Mouse (Mus musculus) megakaryocyte progenitor cell, adult 5-6 weeks (primary cell): Measurements from ENCODE around the gene Shb. TPM values are rescaled to one million over a fixed set of nuclear protein-coding genes. Genes with fewer than 3 reads are reported as not detected.
A peak's percentile ranks its signal among the peaks of the same experiment; 100 is the strongest.
"Not testable (repeated sequence)": the region's sequence is repeated elsewhere in the genome, so short reads cannot be mapped to it uniquely, and the experiment has no call there.

Experiments
- ATAC-seq: replicated peaks from 2 replicates; pipeline ENCODE4 v1.8.0; 2016; ENCODE audit warnings: mild to moderate bottlenecking, moderate TSS enrichment, inconsistent platforms; ENCODE audit not compliant: poor library complexity
- total RNA-seq, 2 experiments: library from RNA; stranded (forward) in 1 of 2; stranded (reverse) in 1 of 2; fragments of 157-497, 149-512 nt in 1 of 2; fragments of 200-1000 nt in 1 of 2; gene quantifications; 2 replicates each; pipeline versions ENCODE4 v1.2.3 to v1.2.4; 2015 to 2017

The Shb gene
- total RNA-seq, 2 experiments from 2014 or later: 1.5 to 2.0 TPM

DNA sequence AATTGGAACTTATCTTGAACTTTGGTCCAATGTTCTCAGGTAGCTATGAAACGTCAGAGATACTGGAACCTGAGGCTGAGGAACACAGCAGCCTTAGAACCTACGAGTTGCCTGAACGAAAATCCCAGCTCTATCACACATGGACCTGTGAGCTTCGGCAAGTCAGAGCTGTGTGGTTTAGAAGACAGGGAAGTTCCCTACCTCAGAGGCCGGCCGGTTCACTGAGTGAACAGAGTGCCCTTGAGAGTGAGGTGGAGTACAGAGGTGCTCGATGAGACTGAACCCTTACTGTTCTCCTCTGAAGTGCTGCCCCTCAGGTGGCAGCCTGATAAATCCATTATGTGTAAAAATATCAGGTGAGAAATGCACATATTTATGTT lies 128.8 kb downstream of the Shb start:
- peak; percentile 7; the same call in 1 of the 2 replicates for ATAC-seq

DNA sequence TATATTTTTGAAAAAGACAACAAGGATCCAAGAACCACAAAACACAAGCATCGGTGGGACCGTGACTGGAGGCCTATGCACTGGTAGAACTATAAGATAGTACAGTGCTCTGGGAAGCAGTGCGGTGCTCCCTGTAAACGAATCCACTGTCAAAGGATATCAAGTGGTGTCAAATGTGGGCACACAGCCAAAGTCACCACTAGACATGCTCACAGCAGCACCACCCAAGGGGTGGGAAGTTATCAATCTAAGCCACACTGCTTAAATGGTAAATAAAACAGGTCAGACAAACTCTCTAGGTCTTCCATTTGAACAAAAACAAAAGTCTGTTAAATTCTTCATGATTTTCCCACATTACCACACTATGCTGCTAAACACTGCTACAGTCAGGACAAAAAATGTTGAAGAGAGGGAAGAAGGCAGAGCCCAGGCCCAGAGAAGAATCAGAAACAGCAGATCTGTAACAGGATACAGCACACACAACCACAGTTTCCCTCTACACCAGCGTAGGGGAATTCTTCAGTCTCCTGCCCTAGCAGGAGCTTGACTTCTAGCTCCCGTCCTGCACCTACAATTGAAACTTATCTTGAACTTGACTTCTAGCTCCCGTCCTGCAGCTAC lies 129.3 kb downstream of the Shb start:
- ATAC-seq: peak; percentile 73

DNA sequence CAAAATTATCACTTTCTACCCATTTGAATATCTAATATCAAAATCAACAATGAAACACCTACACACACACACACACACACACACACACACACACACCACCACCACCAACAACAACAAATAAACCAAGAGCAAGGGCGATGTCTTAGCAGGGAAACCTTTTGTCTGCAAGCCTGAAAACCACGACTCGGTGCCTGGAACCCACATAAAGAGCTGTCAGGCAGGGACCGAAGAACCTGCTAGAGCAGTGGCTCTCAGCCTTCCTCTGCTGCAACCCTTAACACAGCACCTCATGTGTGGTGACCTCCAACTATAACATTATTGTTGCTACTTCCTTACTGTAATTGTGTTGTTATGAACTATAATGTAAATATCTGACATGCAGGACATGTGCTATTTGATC lies 130.0 kb downstream of the Shb start:
- ATAC-seq: no peak

DNA sequence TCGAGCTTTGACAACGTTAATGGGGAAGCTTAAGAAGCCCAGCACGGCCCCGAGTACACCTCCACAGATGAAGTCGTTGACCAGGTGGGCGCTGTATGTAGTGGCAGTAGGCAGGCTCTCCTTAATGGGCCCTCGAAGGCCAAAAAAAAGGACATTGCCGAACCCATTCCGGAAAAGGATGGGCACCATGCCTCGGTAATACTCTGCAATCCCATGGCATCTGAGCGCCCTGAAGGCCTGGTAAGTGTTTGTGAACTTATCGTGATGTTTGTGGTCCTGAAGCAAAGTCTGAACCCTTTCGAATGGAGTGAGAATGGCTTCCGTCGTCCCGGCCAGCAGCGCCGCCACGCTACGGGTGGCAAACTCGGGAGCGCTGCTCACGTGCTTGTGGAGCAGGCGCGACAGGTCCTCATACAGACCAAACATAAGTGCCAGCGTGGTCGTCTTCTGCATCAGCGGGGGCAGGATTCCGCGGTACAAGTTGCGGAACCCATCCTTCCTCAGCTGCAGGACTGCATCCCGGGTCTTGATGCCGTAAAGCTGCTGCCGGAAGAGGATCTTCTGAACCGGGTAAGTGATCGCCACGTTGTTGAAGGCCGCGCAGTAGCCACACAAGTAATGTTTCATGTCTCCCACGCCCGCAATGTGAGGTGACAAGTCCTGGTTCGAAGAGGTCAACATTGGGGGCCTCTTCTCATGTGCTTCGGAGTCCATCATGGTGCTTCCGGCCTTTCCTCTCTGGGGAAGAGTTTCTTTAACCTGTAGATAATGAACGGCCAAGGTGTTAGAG lies 132.7 kb downstream of the Shb start:
- no peak for ATAC-seq

GRCm38 (mm10) chr4:45398315-45398714 lies 134.0 kb downstream of the Shb start:
- not testable (repeated sequence) for ATAC-seq

DNA sequence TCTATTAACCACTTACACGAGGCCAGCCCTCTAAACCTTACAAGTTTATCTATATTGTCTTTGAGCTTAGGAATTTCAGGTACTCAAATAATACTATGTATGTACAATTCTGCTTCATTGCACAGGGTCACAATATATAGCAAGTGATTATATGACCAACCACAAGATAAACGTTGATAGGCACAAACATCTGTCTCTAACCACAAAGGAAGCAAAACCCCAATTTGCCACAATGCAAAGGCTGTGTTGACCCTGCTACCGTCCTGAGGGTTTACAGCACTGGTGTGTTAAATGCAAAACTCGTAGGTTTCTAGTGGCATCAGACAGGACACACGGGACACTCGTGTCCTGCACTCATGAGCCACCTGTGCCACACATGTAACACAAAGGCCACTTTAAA lies 136.1 kb downstream of the Shb start:
- peak; percentile 51 for ATAC-seq

DNA sequence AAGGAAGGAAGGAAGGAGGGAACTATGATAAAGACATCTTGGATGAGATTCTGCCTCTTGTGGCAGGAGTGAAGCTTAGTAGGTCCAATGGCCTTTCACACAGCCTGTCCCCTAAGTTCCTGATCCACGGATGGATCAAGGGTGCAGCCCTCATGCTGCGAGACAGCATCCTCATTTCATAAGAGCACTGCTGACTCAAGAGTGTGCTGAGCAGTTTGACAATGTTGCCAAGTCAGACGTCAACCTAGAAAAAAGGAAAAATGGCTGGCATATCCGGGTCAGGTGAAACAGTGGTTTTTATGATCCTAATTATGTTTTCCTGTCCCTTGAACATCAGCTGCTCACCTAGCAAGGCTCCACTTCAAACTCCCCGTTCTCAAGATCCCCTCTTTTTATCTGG lies 138.6 kb downstream of the Shb start:
- peak; percentile 48 for ATAC-seq

DNA sequence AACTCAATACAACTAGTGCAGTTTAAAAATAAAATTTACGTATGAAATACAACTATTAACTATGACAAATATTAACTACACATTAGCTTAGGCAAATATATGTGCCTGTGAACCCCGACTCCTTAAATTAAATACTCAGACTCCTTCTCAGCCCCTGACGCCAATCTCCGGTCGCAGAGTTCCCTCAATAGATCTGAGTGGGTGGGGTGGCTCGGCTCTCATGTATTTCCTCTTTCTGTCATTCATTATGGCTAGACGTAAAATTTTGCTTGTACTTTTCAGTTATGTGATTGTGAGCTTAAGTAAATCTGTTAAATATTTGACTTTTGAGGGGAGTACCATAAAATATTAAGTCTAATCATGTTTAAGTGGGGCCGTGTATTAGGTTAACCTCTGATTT lies 139.3 kb downstream of the Shb start:
- ATAC-seq: peak; percentile 51; the same call in 1 of the 2 replicates

DNA sequence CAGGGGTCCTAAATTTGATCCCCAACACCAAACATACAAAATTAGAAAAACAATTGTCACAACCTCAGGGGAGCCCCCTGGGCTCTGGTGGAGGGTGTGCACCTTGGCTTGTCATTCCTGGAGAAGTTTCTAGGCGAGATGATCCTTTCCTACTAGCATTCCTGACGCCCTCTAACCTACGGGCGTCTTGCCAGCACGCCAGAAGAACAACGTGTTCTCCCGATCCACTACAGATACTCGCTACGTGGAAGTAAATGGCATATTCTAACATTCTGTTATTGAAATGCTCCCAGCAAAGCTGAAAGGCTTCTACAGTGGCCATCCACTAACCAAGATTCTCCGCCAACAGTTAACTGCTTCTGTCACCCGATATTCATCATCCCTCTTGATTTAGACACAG lies 139.7 kb downstream of the Shb start:
- no peak for ATAC-seq

DNA sequence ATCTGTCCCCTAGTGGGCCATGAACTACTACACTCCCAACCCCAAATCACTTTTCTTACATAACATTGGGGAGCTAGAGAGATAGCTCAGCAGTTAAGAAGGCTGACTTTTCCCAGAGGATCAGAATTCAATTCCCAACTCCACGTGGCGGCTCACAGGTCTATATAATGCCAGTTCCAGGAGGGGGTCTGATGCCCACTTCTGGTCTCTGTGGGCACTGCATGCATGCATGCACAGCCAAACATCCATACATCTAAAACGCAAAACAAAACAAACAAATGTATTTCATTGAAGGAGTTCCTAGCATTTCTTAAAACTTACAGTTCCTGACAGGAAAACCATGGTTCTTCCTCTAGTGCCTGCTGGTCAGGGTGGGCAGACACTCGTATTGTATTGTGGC lies 140.2 kb downstream of the Shb start:
- no peak for ATAC-seq

- ATAC-seq: not testable (repeated sequence)
Observed at GRCm38 (mm10) chr4:45387296-45387695, 145.0 kb downstream of the Shb start.

GRCm38 (mm10) chr4:45382133-45382532 lies 150.1 kb downstream of the Shb start:
- ATAC-seq: not testable (repeated sequence)

GRCm38 (mm10) chr4:45380903-45381580 lies 151.2 kb downstream of the Shb start:
- ATAC-seq: not testable (repeated sequence)

- ATAC-seq: no peak
Observed at GRCm38 (mm10) chr4:45376573-45376972, 155.7 kb downstream of the Shb start.

GRCm38 (mm10) chr4:45374879-45375278 lies 157.4 kb downstream of the Shb start:
- ATAC-seq: no peak

Other genes with a start within 250 kb of the Shb start
- gene Trmt10b, start 235.3 kb downstream of the Shb start, total RNA-seq (2015): 17.3 TPM in 2 replicates
- gene Trmt10b, start 235.3 kb downstream of the Shb start, total RNA-seq (2017): 21.9 and 25.7 TPM in 2 replicates
- 16.2 and 16.3 TPM in 2 replicates for gene Dcaf10, start 190.4 kb downstream of the Shb start, total RNA-seq (2015)
- gene Dcaf10, start 190.4 kb downstream of the Shb start, total RNA-seq (2017): 10.2 and 12.3 TPM in 2 replicates
- 79.7 and 89.4 TPM in 2 replicates for gene Exosc3, start 189.7 kb downstream of the Shb start, total RNA-seq (2015)
- gene Exosc3, start 189.7 kb downstream of the Shb start, total RNA-seq (2017): 173 and 203 TPM in 2 replicates
- gene Slc25a51, start 123.7 kb downstream of the Shb start, total RNA-seq (2015): 37.6 and 43.2 TPM in 2 replicates
- gene Slc25a51, start 123.7 kb downstream of the Shb start, total RNA-seq (2017): 38.7 and 40.5 TPM in 2 replicates